27 mouse cellular contexts compared by ENCODE assay signal in the genomic region with DNA sequence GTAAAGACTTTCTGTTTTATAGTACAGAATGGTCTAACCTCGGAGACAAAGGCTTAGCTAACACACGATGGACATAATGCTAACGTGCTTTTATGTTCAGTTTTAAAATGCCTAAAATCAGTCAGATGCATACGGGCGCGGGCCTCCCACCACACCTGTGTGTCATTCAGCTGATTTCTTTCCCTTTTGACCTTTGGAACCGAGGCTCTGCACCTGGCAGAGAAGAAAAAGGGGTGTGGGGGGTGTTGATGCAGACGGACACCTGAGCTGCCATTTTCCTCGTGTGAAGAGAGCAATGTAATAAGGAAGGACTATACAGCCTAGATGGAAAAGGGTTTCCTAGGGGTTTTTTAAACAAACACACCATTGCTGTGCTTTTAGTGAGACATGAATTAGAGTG.
DNase-seq lines count a peak whose midpoint lies in the region; ATAC-seq and TF ChIP-seq lines count a peak whose summit lies in the region.
"Had no signal": no experiment of that assay in that cellular context is flagged by ENCODE, and none has a peak within 500 bp of the region (broad histone marks: within the 10 kb centered on the region; RNA-seq: fewer than 3 reads in every experiment).

No protein-coding gene starts in this region.

- H3K9ac ChIP-seq in intestine, embryonic 16.5 days (ENCODE audit: low read depth, low read length), result no peak overlapping the region
- H3K9ac ChIP-seq: forebrain, embryonic 13.5 days; forebrain, postnatal 0 days; heart, embryonic 12.5 days; heart, embryonic 15.5 days; hindbrain, embryonic 13.5 days had no signal

- H3K27ac ChIP-seq in kidney, adult 2 months (ENCODE audit: insufficient read depth, low read depth, low read length), result peak overlapping the region; percentile 54
- peak overlapping the region; percentile 57 for H3K27ac ChIP-seq in intestine, embryonic 16.5 days (ENCODE audit: low read length)
- H3K27ac ChIP-seq in small intestine, adult 2 months (ENCODE audit: insufficient read depth, low read depth, low read length), result peak overlapping the region; percentile 83
- H3K27ac ChIP-seq: forebrain, embryonic 10.5 days; forebrain, embryonic 13.5 days; heart, embryonic 15.5 days; hindbrain, embryonic 10.5 days; hindbrain, embryonic 13.5 days had no signal

- ATAC-seq in intestine, embryonic 16.5 days, result peak; percentile 30
- ATAC-seq: CD4-positive, CD25-positive, alpha-beta regulatory T cell, adult 4 months; forebrain, embryonic 13.5 days; forebrain, postnatal 0 days; hindbrain, embryonic 16.5 days had no signal

- 57% methylated on average over 9 of the region's 9 CpGs for WGBS in kidney, adult 2 months
- WGBS in intestine, embryonic 16.5 days, result 57% methylated on average over 9 of the region's 9 CpGs
- 34% methylated on average over 9 of the region's 9 CpGs for WGBS in small intestine, adult 2 months

- H3K4me3 ChIP-seq in kidney, adult 2 months (ENCODE audit: insufficient read depth, low read depth, low read length), result no peak overlapping the region
- H3K4me3 ChIP-seq in intestine, embryonic 16.5 days (ENCODE audit: low read length), result no peak overlapping the region; the same call in 1 of the 2 replicates
- H3K4me3 ChIP-seq in small intestine, adult 2 months (ENCODE audit: low read depth, low read length), result no peak overlapping the region
- H3K4me3 ChIP-seq: forebrain, embryonic 10.5 days; forebrain, embryonic 13.5 days; heart, embryonic 12.5 days; heart, embryonic 15.5 days; hindbrain, embryonic 10.5 days; hindbrain, embryonic 13.5 days had no signal

- no peaks in the 10 kb centered on the region for H3K27me3 ChIP-seq in kidney, adult 2 months (replicated peaks; ENCODE audit: control insufficient read depth, insufficient read depth, low read length)
- no peaks in the 10 kb centered on the region for H3K27me3 ChIP-seq in intestine, embryonic 16.5 days (replicated peaks; ENCODE audit: control insufficient read depth, insufficient read depth, low read length)
- no peaks in the 10 kb centered on the region for H3K27me3 ChIP-seq in small intestine, adult 2 months (ENCODE audit: control insufficient read depth, insufficient read depth, low read length)
- H3K27me3 ChIP-seq: forebrain, embryonic 13.5 days; heart, embryonic 12.5 days; heart, embryonic 15.5 days; hindbrain, embryonic 13.5 days had no signal

- H3K9me3 ChIP-seq in intestine, embryonic 16.5 days (ENCODE audit: control insufficient read depth, low read length), result no peaks in the 10 kb centered on the region
- H3K9me3 ChIP-seq: forebrain, embryonic 10.5 days; forebrain, embryonic 13.5 days; heart, embryonic 12.5 days; heart, embryonic 15.5 days; hindbrain, embryonic 10.5 days; hindbrain, embryonic 13.5 days had no signal

- H3K36me3 ChIP-seq in kidney, adult 2 months (ENCODE audit: control insufficient read depth, insufficient read depth, low read length), result no peaks in the 10 kb centered on the region
- H3K36me3 ChIP-seq in intestine, embryonic 16.5 days (ENCODE audit: control insufficient read depth, insufficient read depth, low read length), result no peaks in the 10 kb centered on the region
- no peaks in the 10 kb centered on the region for H3K36me3 ChIP-seq in small intestine, adult 2 months (ENCODE audit: control insufficient read depth, insufficient read depth, low read length)
- H3K36me3 ChIP-seq: forebrain, embryonic 10.5 days; heart, embryonic 12.5 days; heart, embryonic 15.5 days; hindbrain, embryonic 10.5 days; hindbrain, embryonic 13.5 days had no signal

- peaks cover 35% of the 10 kb centered on the region for H3K4me1 ChIP-seq in kidney, adult 2 months (ENCODE audit: control insufficient read depth, insufficient read depth, low read length)
- H3K4me1 ChIP-seq in intestine, embryonic 16.5 days (ENCODE audit: control insufficient read depth, insufficient read depth, low read length), result peaks cover 35% of the 10 kb centered on the region
- H3K4me1 ChIP-seq in small intestine, adult 2 months (ENCODE audit: control insufficient read depth, insufficient read depth, insufficient read length, low read length), result peaks cover 41% of the 10 kb centered on the region; the same call in 1 of the 2 replicates

- peak; percentile 49 for DNase-seq in kidney, adult 2 months
- DNase-seq in kidney, postnatal 10 days, result no peak
- peak; percentile 42 for DNase-seq in yolk sac, embryonic 10.5 days (ENCODE audit: low spot score)
- no peak for DNase-seq in layer of hippocampus, adult 8-10 months (ENCODE audit: low spot score in 2 of 2)
- no peak for DNase-seq in cerebellum, postnatal 10 days
- no peak for DNase-seq in embryo, embryonic 11 days
- DNase-seq: adrenal gland, adult 2 months; adrenal gland, postnatal 14 days; cerebellum, adult 11 months; cerebellum, adult 2 months; cerebellum, adult 9-11 months; cerebellum, postnatal 36 days; forebrain, postnatal 0 days; gastrocnemius, postnatal 10 days; gastrocnemius, postnatal 36 days; heart, postnatal 10 days; heart, postnatal 36 days had no signal

- TF ChIP-seq POLR2A in kidney, adult 2 months (IDR thresholded peaks at IDR 0.05; ENCODE audit: low read depth, low read length), result no peak
- no peak for TF ChIP-seq POLR2A in small intestine, adult 2 months (IDR thresholded peaks at IDR 0.05; ENCODE audit: low read depth, low read length)

- no peak for TF ChIP-seq CTCF in kidney, adult 2 months (conservative IDR thresholded peaks at IDR 0.05; ENCODE audit: insufficient read depth, insufficient read length, low read depth, low read length)
- no peak for TF ChIP-seq CTCF in small intestine, adult 2 months (IDR thresholded peaks at IDR 0.05; ENCODE audit: extremely low read depth, insufficient read length, insufficient replicate concordance, low read depth, low read length)

- H3K4me2 ChIP-seq in intestine, embryonic 16.5 days (ENCODE audit: low read depth, low read length), result peak overlapping the region; percentile 17
- H3K4me2 ChIP-seq: forebrain, embryonic 13.5 days; heart, embryonic 12.5 days; heart, embryonic 15.5 days; hindbrain, embryonic 13.5 days had no signal

Comparison
In these comparisons a context has a peak if more than half of its experiments do, and no peak if none do; other contexts are left out.
1. DNase-seq: peak in kidney, adult 2 months (single experiment) and yolk sac, embryonic 10.5 days (single experiment); none in kidney, postnatal 10 days (single experiment), layer of hippocampus, adult 8-10 months (0 of 2), cerebellum, postnatal 10 days (0 of 2) and embryo, embryonic 11 days (single experiment).
2. Peak in every context shown above with its lines, with median percentiles within 50 percentile points of each other: H3K27ac ChIP-seq.